Mouse (Mus musculus): ENCODE measurements around the gene Hrasls. TPM values are rescaled to one million over a fixed set of nuclear protein-coding genes. Genes with fewer than 3 reads are reported as not detected.

Gene Hrasls
- not detected in 2 replicates for total RNA-seq (2017)

- no peak for ATAC-seq (ENCODE audit: extremely low read depth, insufficient number of reproducible peaks, low FRiP score, poor library complexity, severe bottlenecking)
Measured at GRCm38 (mm10) chr16:29209605-29210411, at the start of gene Hrasls. Gene Hrasls, plus strand, starts transcription at chr16:29209695.

- ATAC-seq (ENCODE audit: extremely low read depth, insufficient number of reproducible peaks, low FRiP score, poor library complexity, severe bottlenecking) = no peak
Measured at GRCm38 (mm10) chr16:29162271-29162670, 47.2 kb upstream of the Hrasls start.

GRCm38 (mm10) chr16:29167051-29167450, 42.4 kb upstream of the Hrasls start:
- ATAC-seq (ENCODE audit: extremely low read depth, insufficient number of reproducible peaks, low FRiP score, poor library complexity, severe bottlenecking) = no peak

GRCm38 (mm10) chr16:29171741-29172140, 37.8 kb upstream of the Hrasls start:
- ATAC-seq (ENCODE audit: extremely low read depth, insufficient number of reproducible peaks, low FRiP score, poor library complexity, severe bottlenecking) = no peak

GRCm38 (mm10) chr16:29173201-29173600, 36.3 kb upstream of the Hrasls start:
- no peak for ATAC-seq (ENCODE audit: extremely low read depth, insufficient number of reproducible peaks, low FRiP score, poor library complexity, severe bottlenecking)

- ATAC-seq (ENCODE audit: extremely low read depth, insufficient number of reproducible peaks, low FRiP score, poor library complexity, severe bottlenecking) = no peak
Measured at GRCm38 (mm10) chr16:29174831-29175350, 34.6 kb upstream of the Hrasls start.

- no peak for ATAC-seq (ENCODE audit: extremely low read depth, insufficient number of reproducible peaks, low FRiP score, poor library complexity, severe bottlenecking)
Measured at GRCm38 (mm10) chr16:29192911-29193310, 16.6 kb upstream of the Hrasls start.

GRCm38 (mm10) chr16:29193981-29194380, 15.5 kb upstream of the Hrasls start:
- ATAC-seq (ENCODE audit: extremely low read depth, insufficient number of reproducible peaks, low FRiP score, poor library complexity, severe bottlenecking) = no peak

GRCm38 (mm10) chr16:29195156-29195555, 14.3 kb upstream of the Hrasls start:
- ATAC-seq (ENCODE audit: extremely low read depth, insufficient number of reproducible peaks, low FRiP score, poor library complexity, severe bottlenecking) = no peak

GRCm38 (mm10) chr16:29198461-29198860, 11.0 kb upstream of the Hrasls start:
- no peak for ATAC-seq (ENCODE audit: extremely low read depth, insufficient number of reproducible peaks, low FRiP score, poor library complexity, severe bottlenecking)

GRCm38 (mm10) chr16:29201146-29201545, 8.3 kb upstream of the Hrasls start:
- no peak for ATAC-seq (ENCODE audit: extremely low read depth, insufficient number of reproducible peaks, low FRiP score, poor library complexity, severe bottlenecking)

- ATAC-seq (ENCODE audit: extremely low read depth, insufficient number of reproducible peaks, low FRiP score, poor library complexity, severe bottlenecking) = no peak
Measured at GRCm38 (mm10) chr16:29204875-29205274, 4.6 kb upstream of the Hrasls start.

- no peak for ATAC-seq (ENCODE audit: extremely low read depth, insufficient number of reproducible peaks, low FRiP score, poor library complexity, severe bottlenecking)
Measured at GRCm38 (mm10) chr16:29205581-29205980, 3.9 kb upstream of the Hrasls start.

GRCm38 (mm10) chr16:29208841-29209240, 654 bp upstream of the Hrasls start:
- ATAC-seq (ENCODE audit: extremely low read depth, insufficient number of reproducible peaks, low FRiP score, poor library complexity, severe bottlenecking) = no peak

- no peak for ATAC-seq (ENCODE audit: extremely low read depth, insufficient number of reproducible peaks, low FRiP score, poor library complexity, severe bottlenecking)
Measured at GRCm38 (mm10) chr16:29216395-29217295, 7.2 kb downstream of the Hrasls start.

GRCm38 (mm10) chr16:29235951-29236350, 26.5 kb downstream of the Hrasls start:
- no peak for ATAC-seq (ENCODE audit: extremely low read depth, insufficient number of reproducible peaks, low FRiP score, poor library complexity, severe bottlenecking)

- ATAC-seq (ENCODE audit: extremely low read depth, insufficient number of reproducible peaks, low FRiP score, poor library complexity, severe bottlenecking) = no peak
Measured at GRCm38 (mm10) chr16:29254325-29254724, 44.8 kb downstream of the Hrasls start.

Measured in neutrophil, adult 5-6 weeks (primary cell).